Mouse (Mus musculus) liver, embryonic 16.5 days (tissue): ENCODE data around the gene Mmp14. TPM values are rescaled to one million over a fixed set of nuclear protein-coding genes. Genes with fewer than 3 reads are reported as not detected.

Experiments
- ATAC-seq: fragments of 200-750 bp; cut with Nextera tagmentation; 2 replicates; pipeline ENCODE4 v1.8.0; 2017; ENCODE audit warnings: low read depth, mild to moderate bottlenecking, moderate number of reproducible peaks, moderate library complexity
- H3K27ac ChIP-seq: fragments of 300-500 bp; sonication (generic); 2 replicates; pipeline ENCODE4 v1.5.1; 2014; ENCODE audit warnings: mild to moderate bottlenecking, low read length
- H3K27me3 ChIP-seq: fragments of 300-500 bp; sonication (generic); 2 replicates; pipeline ENCODE4 v1.6.1; 2014; ENCODE audit warnings: low read depth, low read length, mixed read lengths; ENCODE audit not compliant: control insufficient read depth, insufficient read depth
- H3K36me3 ChIP-seq: fragments of 300-500 bp; sonication (generic); 2 replicates; pipeline ENCODE4 v1.6.1; 2014; ENCODE audit warnings: mild to moderate bottlenecking; ENCODE audit not compliant: control insufficient read depth, insufficient read depth
- H3K4me1 ChIP-seq: fragments of 300-500 bp; sonication (generic); 2 replicates; pipeline ENCODE4 v1.6.1; 2014; ENCODE audit warnings: low read depth, low read length, mixed read lengths; ENCODE audit not compliant: control insufficient read depth
- H3K4me2 ChIP-seq: fragments of 300-500 bp; sonication (generic); 2 replicates; pipeline ENCODE4 v1.6.1; 2014; ENCODE audit warnings: low read depth, low read length, mixed read lengths
- H3K4me3 ChIP-seq: fragments of 300-500 bp; sonication (generic); 2 replicates; pipeline ENCODE4 v1.5.1; 2014; ENCODE audit warnings: low read depth, mild to moderate bottlenecking, low read length
- H3K9ac ChIP-seq: fragments of 300-500 bp; sonication (generic); 2 replicates; pipeline ENCODE4 v1.6.1; 2014; ENCODE audit warnings: low read depth, low read length
- H3K9me3 ChIP-seq: fragments of 300-500 bp; sonication (generic); replicated peaks from 2 replicates; pipeline ENCODE4 v1.6.1; 2016; ENCODE audit warnings: low read length; ENCODE audit not compliant: control insufficient read depth
- WGBS: fragments of 180-500 bp; shearing (Covaris S2); extraction: QIAGEN DNeasy Blood & Tissue Kit; methylation state at CpG from one replicate; pipeline ENCODE4 v1.1.7; 2014; ENCODE audit not compliant: insufficient replicate concordance; 5-methylcytosine and 5-hydroxymethylcytosine counted together
- polyA plus RNA-seq: library from polyadenylated mRNA; unstranded; fragments of >200 nt; fragmentation: Nextera tagmentation; extraction: Ambion mirVana; gene quantifications from 2 replicates; pipeline ENCODE4 v1.2.1, GENCODE M21; 2015

Gene Mmp14
- polyA plus RNA-seq, 1 experiment from 2014 or later, result 25.3 TPM

DNA sequence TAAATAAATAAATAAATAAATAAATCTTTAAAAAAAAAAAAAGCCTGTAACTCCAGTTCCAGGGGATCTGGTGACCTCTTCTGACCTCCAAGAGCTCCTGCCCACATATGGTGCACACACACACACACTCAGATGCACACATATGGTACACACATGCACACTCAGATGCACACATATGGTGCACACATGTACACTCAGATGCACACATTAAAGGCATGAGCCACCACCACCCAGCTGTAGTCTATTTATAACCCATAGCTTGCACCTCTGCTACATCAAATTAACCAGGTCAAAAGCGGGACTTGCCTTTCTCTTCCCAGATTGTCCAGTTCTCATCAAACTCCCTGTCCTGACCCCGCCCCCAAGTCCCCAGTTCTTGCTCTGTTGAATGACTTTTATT, 10.4 kb upstream of the Mmp14 start:
- Histone ChIP-seq H3K4me2 (no peak overlapping the region), H3K4me1 (peaks cover 28% of the 10 kb centered on the region), H3K27ac (no peak overlapping the region), H3K36me3 (no peaks in the 10 kb centered on the region), H3K9ac (no peak overlapping the region), H3K9me3 (no peaks in the 10 kb centered on the region), H3K27me3 (no peaks in the 10 kb centered on the region), H3K4me3 (no peak overlapping the region)
- 71% methylated on average over 2 of the region's 2 CpGs for WGBS
- ATAC-seq, result no peak

DNA sequence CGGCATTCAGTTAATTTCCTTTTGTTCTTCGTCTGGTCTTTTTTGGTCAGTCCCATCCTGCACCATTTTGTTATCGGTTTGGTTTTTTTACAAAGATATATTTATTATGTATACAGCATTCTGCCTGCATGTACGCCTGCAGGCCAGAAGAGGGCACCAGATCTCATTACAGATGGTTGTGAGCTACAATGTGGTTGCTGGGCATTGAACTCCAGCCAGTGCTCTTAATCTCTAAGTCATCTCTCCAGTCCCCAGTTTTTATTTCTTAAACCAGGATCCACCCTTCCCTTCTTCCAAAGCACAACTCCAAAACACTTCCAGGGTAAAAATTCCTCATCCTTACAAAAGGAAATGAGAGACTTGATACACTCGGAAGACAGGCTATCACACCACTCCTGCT, 8.0 kb upstream of the Mmp14 start:
- Histone ChIP-seq H3K27me3 (no peaks in the 10 kb centered on the region), H3K27ac (no peak overlapping the region), H3K36me3 (no peaks in the 10 kb centered on the region), H3K4me2 (no peak overlapping the region), H3K4me3 (no peak overlapping the region), H3K9ac (no peak overlapping the region), H3K9me3 (no peaks in the 10 kb centered on the region), H3K4me1 (peaks cover 32% of the 10 kb centered on the region)
- ATAC-seq, result no peak
- 44% methylated on average over 5 of the region's 5 CpGs for WGBS

DNA sequence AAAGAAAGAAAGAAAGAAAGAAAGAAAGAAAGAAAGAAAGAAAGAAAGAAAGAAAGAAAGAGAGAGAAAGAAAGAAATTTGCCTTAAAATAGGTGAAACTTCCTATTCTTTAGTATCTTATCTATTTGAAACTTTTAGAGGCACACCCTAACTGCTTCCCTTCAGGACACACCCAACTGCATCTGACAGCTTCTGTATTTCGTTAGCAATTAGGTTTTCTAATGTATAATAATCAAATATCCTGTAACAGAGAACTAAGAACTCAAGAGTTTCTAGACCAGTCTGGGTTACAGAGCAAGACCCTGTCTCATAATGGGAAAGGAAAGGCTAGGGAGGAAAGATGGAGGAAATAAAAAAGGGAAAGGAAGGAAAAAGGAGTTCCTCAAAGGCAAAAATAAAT, 6.8 kb upstream of the Mmp14 start:
- no peak overlapping the region for H3K9ac ChIP-seq
- peak overlapping the region; percentile 35 for H3K4me2 ChIP-seq
- H3K36me3 ChIP-seq, result no peaks in the 10 kb centered on the region; the same call in 1 of the 2 replicates
- no peak overlapping the region for H3K4me3 ChIP-seq
- peaks cover 36% of the 10 kb centered on the region for H3K4me1 ChIP-seq
- ATAC-seq, result peak; percentile 38; the same call in 1 of the 2 replicates
- no peaks in the 10 kb centered on the region for H3K9me3 ChIP-seq
- H3K27ac ChIP-seq, result peak overlapping the region; percentile 76
- H3K27me3 ChIP-seq, result no peaks in the 10 kb centered on the region
- 30% methylated on average over 1 of the region's 1 CpGs for WGBS

DNA sequence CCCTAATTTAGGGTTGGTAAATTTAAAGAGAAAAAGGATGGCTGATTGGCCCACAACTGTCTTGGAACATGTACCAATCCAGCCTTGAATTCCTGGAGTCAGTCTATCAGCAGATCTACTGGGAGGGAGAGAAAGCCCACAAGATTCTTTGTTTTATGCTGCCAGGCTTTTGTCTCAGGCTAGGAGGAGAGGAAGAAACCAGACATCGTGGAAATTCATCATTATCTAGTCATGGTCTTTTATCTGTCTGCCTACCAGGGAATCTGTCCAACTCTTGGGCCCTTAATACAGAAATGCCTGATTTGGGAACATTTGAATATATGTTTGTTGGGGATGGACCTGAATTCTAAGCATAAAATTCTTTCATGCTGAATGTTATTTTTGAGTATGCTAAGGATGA, 5.9 kb upstream of the Mmp14 start:
- peak overlapping the region; percentile 76; the same call in 1 of the 2 replicates for H3K4me2 ChIP-seq
- peak overlapping the region; percentile 76 for H3K27ac ChIP-seq
- peaks cover 37% of the 10 kb centered on the region for H3K4me1 ChIP-seq
- WGBS, result 26% methylated on average over 1 of the region's 1 CpGs
- H3K4me3 ChIP-seq, result no peak overlapping the region
- no peaks in the 10 kb centered on the region; the same call in 1 of the 2 replicates for H3K36me3 ChIP-seq
- peaks cover 2% of the 10 kb centered on the region; the same call in 1 of the 2 replicates for H3K27me3 ChIP-seq
- no peaks in the 10 kb centered on the region for H3K9me3 ChIP-seq
- no peak overlapping the region for H3K9ac ChIP-seq
- no peak for ATAC-seq

DNA sequence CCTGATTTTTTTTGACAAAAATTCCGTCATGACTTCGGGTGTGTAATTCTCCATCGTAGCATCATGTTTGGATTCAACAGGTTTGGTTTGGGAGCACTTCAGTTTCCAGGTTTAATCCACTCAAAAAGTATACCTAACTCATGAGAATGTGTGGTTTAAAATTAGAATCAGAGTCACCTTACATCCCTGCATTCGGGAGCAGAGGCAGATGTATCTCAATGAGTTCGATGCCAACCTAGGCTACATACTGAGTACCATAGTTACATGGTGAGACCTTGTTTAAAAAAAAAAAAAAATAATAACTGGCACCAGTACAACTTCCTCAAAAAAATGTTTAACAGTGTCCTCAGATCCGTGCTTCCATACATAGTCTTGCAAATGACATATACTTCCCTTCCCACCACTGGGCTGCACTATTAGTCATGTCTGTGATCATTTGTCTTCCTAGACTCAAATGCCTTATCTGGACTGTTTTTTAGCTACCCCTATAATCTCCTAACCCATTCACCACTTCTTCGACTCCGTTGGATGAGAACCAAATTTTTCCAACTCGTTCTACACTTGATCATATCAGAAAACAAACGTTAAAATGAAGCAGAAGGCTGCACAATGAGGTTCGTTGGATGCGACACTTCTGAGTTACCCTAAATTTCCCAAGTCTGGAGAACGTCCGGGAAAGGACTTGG, 5.3 kb upstream of the Mmp14 start:
- Histone ChIP-seq H3K27me3 (peaks cover 8% of the 10 kb centered on the region), H3K27ac (peak overlapping the region; percentile 89), H3K4me2 (peak overlapping the region; percentile 76), H3K9ac (peak overlapping the region; percentile 82), H3K9me3 (no peaks in the 10 kb centered on the region), H3K4me1 (peaks cover 43% of the 10 kb centered on the region), H3K4me3 (peak overlapping the region; percentile 84), H3K36me3 (no peaks in the 10 kb centered on the region; the same call in 1 of the 2 replicates)
- 26% methylated on average over 14 of the region's 14 CpGs for WGBS
- ATAC-seq, result 0 out of 2 replicates have a peak, but pooled peaks have one; percentile 17

DNA sequence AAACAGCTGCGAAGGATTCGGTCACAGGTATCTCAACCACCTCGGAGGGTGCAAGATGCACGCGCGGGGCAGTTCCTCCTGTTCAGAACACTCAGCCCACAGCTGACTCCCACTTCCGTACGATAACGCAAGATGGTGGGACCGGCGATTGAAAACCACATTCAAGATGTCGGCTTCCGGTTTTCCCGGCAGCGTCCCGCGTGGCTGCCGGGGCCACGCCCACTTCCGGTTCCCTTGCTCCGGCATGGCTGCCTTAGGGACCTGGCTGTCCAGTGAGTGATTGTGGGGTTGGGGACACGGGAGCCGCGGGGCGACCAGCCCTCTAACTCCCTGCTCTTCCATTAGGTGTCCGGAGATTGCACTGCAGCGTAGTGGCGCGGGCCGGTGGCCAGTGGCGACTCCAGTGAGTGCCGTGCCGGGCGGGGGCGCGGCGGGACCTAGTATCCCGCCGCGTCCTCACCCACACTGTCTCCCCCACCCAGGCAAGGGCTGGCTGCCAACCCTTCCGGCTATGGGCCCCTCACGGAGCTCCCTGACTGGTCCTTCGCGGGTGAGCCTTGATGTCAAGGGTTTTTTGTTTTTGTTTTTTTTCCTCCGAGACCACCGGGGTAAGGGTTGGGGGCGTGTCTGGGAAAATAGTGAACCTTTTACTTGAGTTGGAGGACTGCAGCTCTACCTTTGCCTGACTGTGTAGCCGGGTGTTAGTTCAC, 4.6 kb upstream of the Mmp14 start, which contains the start of gene Mrpl52:
Mrpl52 (plus strand) TSS at position 221 of the 710 bp plus-strand sequence.
- WGBS, result under 1% methylated on average over 48 of the region's 48 CpGs
- H3K4me1 ChIP-seq, result peaks cover 46% of the 10 kb centered on the region
- peak within 1 kb of the TSS; percentile 89 for H3K27ac ChIP-seq
- peak within 1 kb of the TSS; percentile 76 for H3K4me2 ChIP-seq
- ATAC-seq, result peak; percentile 72
- peak within 1 kb of the TSS; percentile 82 for H3K9ac ChIP-seq
- H3K9me3 ChIP-seq, result no peaks in the 10 kb centered on the region
- H3K4me3 ChIP-seq, result peak within 1 kb of the TSS; percentile 84
- peaks cover 15% of the 10 kb centered on the region for H3K27me3 ChIP-seq
- H3K36me3 ChIP-seq, result no peaks in the 10 kb centered on the region; the same call in 1 of the 2 replicates

DNA sequence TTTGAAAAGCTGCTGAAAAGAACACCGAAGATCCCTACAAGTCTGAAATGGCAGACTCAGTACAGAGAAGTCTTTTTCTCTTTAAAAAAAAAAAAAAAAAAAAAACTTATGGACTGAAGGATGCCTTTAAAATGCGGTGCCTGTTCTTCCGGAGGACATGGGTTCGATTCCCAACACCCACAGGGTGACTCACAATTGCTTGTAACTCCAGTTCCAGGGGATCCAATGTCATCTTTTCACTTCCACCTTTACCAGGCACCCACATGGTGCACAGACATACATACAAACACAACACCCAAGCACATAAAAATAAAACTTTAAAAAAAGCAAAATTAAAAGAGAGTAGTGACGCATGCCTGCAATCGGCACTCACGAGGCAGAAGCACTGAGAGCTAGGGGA, 3.7 kb upstream of the Mmp14 start:
- Histone ChIP-seq H3K9ac (no peak overlapping the region), H3K27me3 (peaks cover 24% of the 10 kb centered on the region), H3K4me2 (peak overlapping the region; percentile 76), H3K4me3 (peak overlapping the region; percentile 84; the same call in 1 of the 2 replicates), H3K27ac (no peak overlapping the region), H3K4me1 (peaks cover 52% of the 10 kb centered on the region), H3K9me3 (no peaks in the 10 kb centered on the region), H3K36me3 (no peaks in the 10 kb centered on the region; the same call in 1 of the 2 replicates)
- WGBS, result 78% methylated on average over 7 of the region's 7 CpGs
- ATAC-seq, result no peak

DNA sequence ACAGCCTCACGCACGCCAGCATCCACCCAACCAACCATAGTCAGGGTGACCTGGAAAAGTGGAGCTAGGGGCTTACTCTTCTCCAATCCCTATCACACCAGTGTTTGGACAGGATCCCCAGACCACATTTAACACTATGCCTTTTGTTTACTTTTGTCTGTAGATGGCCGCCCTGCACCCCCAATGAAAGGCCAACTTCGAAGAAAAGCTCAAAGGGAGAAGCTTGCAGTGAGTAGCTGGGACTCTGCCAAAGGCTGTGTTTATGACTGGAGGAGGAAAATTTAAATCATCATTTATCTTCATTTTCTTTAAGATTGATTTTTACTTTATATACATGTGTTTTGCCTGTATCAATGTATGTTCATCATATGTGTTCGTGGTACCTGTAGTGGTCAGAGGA, 3.0 kb upstream of the Mmp14 start:
- Histone ChIP-seq H3K4me2 (no peak overlapping the region), H3K4me3 (no peak overlapping the region), H3K9ac (no peak overlapping the region), H3K27me3 (peaks cover 31% of the 10 kb centered on the region), H3K4me1 (peaks cover 56% of the 10 kb centered on the region), H3K36me3 (no peaks in the 10 kb centered on the region; the same call in 1 of the 2 replicates), H3K27ac (no peak overlapping the region), H3K9me3 (no peaks in the 10 kb centered on the region)
- 81% methylated on average over 5 of the region's 5 CpGs for WGBS
- ATAC-seq, result no peak
